Mouse (Mus musculus): ENCODE data around the gene Sfxn3. TPM values are rescaled to one million over a fixed set of nuclear protein-coding genes. Genes with fewer than 3 reads are reported as not detected.

Sfxn3 gene
- total RNA-seq, 1 experiment from 2014 or later = 16.0 TPM

DNA sequence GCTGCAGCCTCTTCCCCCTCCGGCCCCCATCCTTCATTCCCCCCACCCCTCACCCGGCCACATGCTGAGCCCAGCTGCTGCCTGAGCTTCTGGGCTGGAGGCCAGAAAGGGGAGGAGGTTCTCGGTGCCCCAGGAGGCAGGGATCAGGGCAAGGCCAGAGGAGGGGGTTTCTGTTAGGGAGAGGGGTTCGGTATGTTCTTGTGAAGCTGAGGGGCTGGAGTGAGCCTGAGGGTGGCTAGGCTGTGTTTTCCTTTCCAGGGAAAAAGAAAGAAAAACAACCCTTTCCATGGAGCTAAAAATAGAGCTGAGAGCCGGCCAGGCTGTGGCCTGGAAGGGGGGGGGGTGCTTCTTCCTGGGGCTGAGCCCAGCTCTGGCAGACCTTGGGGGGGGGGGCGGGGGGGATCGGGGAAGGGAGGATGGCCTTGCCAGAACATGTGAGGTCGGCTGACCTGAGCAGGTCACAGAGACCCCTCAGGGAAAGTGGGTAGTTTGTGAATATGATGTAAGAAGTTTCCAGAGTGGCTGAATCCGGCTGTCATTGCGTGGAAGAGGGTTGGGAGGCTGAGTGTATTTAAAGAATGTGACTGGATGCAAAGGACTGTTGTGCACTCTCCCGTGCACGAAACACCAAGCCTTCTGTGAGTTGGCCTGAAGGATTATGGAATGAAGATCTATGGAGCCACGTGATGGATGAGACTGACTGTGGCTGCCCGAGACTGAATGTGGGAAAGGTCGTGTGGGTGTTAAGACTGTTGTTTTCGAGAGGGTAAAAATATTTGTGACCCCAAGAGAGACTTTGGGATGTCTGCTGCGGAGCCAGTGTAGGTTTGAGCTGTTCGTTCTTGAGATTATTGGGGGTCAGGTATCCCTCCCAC is 30.7 kb upstream of the Sfxn3 start:
- ATAC-seq (replicated peaks in 1 of 2; ENCODE audit: insufficient read depth in 1 of 2, low FRiP score in 2 of 2, low TSS enrichment in 1 of 2, low read depth in 1 of 2, poor library complexity in 2 of 2, severe bottlenecking in 2 of 2) = peak; percentile 29 to 37; a peak in 2 of 4 replicates

GRCm38 (mm10) chr19:45017216-45017771 is 30.0 kb upstream of the Sfxn3 start:
- ATAC-seq (replicated peaks in 1 of 2; ENCODE audit: insufficient read depth in 1 of 2, low FRiP score in 2 of 2, low TSS enrichment in 1 of 2, low read depth in 1 of 2, poor library complexity in 2 of 2, severe bottlenecking in 2 of 2) = no peak

GRCm38 (mm10) chr19:45017909-45018308 is 29.4 kb upstream of the Sfxn3 start:
- peak in 1 of 2 experiments; percentile 18; a peak in 1 of 4 replicates for ATAC-seq (replicated peaks in 1 of 2; ENCODE audit: insufficient read depth in 1 of 2, low FRiP score in 2 of 2, low TSS enrichment in 1 of 2, low read depth in 1 of 2, poor library complexity in 2 of 2, severe bottlenecking in 2 of 2)

GRCm38 (mm10) chr19:45018351-45018831 is 28.9 kb upstream of the Sfxn3 start:
- ATAC-seq (replicated peaks in 1 of 2; ENCODE audit: insufficient read depth in 1 of 2, low FRiP score in 2 of 2, low TSS enrichment in 1 of 2, low read depth in 1 of 2, poor library complexity in 2 of 2, severe bottlenecking in 2 of 2) = no peak

- ATAC-seq (replicated peaks in 1 of 2; ENCODE audit: insufficient read depth in 1 of 2, low FRiP score in 2 of 2, low TSS enrichment in 1 of 2, low read depth in 1 of 2, poor library complexity in 2 of 2, severe bottlenecking in 2 of 2) = no peak
These were observed 27.0 kb upstream of the Sfxn3 start for GRCm38 (mm10) chr19:45020348-45020747.

DNA sequence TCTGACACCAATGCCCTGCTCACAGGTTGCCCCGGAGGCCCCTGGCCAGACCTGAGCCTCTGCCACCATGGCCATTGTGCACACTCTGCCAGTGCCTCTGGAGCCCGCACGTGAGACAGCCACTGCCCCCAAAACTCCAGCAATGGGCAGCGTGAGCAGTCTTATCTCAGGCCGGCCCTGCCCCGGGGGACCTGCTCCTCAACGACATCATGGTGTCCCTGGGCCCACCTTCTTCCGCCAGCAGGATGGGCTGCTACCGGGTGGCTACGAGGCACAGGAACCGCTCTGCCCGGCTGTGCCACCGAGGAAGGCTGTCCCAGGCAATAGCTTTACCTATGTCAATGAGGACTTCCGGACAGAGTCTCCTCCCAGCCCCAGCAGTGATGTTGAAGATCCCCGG is 25.9 kb upstream of the Sfxn3 start:
- no peak for ATAC-seq (replicated peaks in 1 of 2; ENCODE audit: insufficient read depth in 1 of 2, low FRiP score in 2 of 2, low TSS enrichment in 1 of 2, low read depth in 1 of 2, poor library complexity in 2 of 2, severe bottlenecking in 2 of 2)

- no peak for ATAC-seq (replicated peaks in 1 of 2; ENCODE audit: insufficient read depth in 1 of 2, low FRiP score in 2 of 2, low TSS enrichment in 1 of 2, low read depth in 1 of 2, poor library complexity in 2 of 2, severe bottlenecking in 2 of 2)
These were observed 23.3 kb upstream of the Sfxn3 start for GRCm38 (mm10) chr19:45023993-45024392.

DNA sequence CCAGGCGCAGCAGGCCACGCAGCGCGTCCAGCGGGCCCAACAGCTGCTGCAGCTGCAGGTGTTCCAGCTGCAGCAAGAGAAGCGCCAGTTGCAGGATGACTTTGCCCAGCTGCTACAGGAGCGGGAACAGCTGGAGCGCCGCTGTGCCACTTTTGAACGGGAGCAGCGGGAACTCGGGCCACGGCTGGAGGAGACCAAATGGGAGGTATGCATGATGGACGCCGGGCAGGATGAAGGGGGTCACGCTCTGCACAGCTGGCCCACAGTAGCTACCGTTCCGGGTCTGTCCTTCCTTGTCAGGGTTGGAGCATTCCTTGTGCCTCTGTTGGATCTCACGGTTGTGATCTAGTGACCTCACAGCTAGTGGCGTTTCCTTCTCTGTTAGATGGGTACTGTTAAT is 22.5 kb upstream of the Sfxn3 start:
- ATAC-seq (replicated peaks in 1 of 2; ENCODE audit: insufficient read depth in 1 of 2, low FRiP score in 2 of 2, low TSS enrichment in 1 of 2, low read depth in 1 of 2, poor library complexity in 2 of 2, severe bottlenecking in 2 of 2) = no peak

DNA sequence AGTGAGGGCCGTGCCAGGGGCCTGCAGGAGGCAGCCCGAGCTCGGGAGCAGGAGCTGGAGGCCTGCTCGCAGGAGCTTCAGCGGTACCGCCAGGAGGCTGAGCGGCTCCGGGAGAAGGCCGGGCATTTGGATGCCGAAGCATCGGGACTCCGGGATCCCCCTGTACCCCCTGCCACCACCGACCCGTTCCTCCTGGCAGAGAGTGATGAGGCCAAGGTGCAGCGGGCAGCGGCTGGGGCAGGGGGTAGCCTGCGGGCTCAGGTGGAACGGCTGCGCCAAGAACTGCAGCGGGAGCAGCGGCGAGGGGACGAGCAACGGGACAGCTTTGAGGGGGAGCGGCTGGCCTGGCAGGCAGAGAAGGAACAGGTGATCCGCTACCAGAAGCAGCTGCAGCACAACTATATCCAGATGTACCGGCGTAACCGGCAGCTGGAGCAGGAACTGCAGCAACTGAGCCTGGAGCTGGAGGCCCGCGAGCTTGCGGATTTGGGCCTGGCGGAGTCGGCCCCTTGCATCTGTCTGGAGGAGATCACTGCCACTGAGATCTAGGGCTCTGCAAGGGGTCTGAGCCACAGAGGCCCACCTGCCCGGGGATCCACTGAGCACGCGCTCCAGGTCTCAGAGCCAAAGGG is 21.2 kb upstream of the Sfxn3 start:
- no peak for ATAC-seq (replicated peaks in 1 of 2; ENCODE audit: insufficient read depth in 1 of 2, low FRiP score in 2 of 2, low TSS enrichment in 1 of 2, low read depth in 1 of 2, poor library complexity in 2 of 2, severe bottlenecking in 2 of 2)

GRCm38 (mm10) chr19:45026958-45027670 is 20.2 kb upstream of the Sfxn3 start:
- ATAC-seq (replicated peaks in 1 of 2; ENCODE audit: insufficient read depth in 1 of 2, low FRiP score in 2 of 2, low TSS enrichment in 1 of 2, low read depth in 1 of 2, poor library complexity in 2 of 2, severe bottlenecking in 2 of 2) = no peak

GRCm38 (mm10) chr19:45027848-45028247 is 19.5 kb upstream of the Sfxn3 start:
- ATAC-seq (replicated peaks in 1 of 2; ENCODE audit: insufficient read depth in 1 of 2, low FRiP score in 2 of 2, low TSS enrichment in 1 of 2, low read depth in 1 of 2, poor library complexity in 2 of 2, severe bottlenecking in 2 of 2) = no peak

DNA sequence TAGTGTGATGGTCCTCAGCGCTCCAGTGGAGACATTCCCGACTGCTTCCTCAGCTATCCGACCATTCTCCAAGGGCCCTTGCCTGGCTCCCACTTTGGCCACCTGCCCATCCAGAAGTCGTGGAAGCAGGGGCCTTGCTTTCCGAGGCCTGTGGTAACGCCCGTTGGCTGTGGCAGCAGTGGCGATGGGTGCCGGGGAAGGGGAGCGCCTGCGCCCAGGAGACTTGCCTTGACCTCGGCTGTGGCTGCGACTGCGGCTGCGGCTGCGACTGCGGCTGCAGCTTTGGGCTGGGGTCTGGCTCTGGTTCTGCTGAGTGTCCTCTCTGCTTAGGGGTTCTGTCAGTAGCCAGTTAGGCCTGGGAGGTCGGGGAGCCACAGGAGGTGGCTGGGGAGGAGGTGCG is 18.6 kb upstream of the Sfxn3 start:
- ATAC-seq (replicated peaks in 1 of 2; ENCODE audit: insufficient read depth in 1 of 2, low FRiP score in 2 of 2, low TSS enrichment in 1 of 2, low read depth in 1 of 2, poor library complexity in 2 of 2, severe bottlenecking in 2 of 2) = no peak

DNA sequence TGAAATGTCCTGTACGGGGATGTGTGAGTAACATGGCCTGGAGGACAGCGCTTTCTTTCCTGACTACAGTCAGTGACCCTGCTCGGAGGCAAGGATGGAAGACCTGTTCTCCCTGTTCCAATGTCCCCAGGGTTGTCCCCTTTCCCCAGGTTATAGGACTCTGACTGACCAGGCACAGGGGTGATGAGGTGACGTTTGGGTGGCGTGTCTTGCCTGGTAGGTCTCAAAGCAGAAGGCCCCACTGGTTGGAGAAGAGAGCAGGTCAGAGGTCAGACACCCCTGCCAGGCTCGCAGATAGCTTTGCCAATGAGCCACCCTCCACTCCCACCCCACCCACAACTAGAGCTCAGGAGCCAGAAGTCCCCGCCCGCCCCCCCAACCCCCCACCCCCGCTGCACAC is 17.7 kb upstream of the Sfxn3 start:
- no peak for ATAC-seq (replicated peaks in 1 of 2; ENCODE audit: insufficient read depth in 1 of 2, low FRiP score in 2 of 2, low TSS enrichment in 1 of 2, low read depth in 1 of 2, poor library complexity in 2 of 2, severe bottlenecking in 2 of 2)

GRCm38 (mm10) chr19:45030111-45030510 is 17.2 kb upstream of the Sfxn3 start:
- ATAC-seq (replicated peaks in 1 of 2; ENCODE audit: insufficient read depth in 1 of 2, low FRiP score in 2 of 2, low TSS enrichment in 1 of 2, low read depth in 1 of 2, poor library complexity in 2 of 2, severe bottlenecking in 2 of 2) = 0 out of 4 replicates have a peak, but pooled peaks of 1 of the 2 experiments have one; percentile 23

GRCm38 (mm10) chr19:45030746-45031693 is 16.3 kb upstream of the Sfxn3 start:
- ATAC-seq (replicated peaks in 1 of 2; ENCODE audit: insufficient read depth in 1 of 2, low FRiP score in 2 of 2, low TSS enrichment in 1 of 2, low read depth in 1 of 2, poor library complexity in 2 of 2, severe bottlenecking in 2 of 2) = peak; percentile 48 to 59; a peak in 2 of 4 replicates

DNA sequence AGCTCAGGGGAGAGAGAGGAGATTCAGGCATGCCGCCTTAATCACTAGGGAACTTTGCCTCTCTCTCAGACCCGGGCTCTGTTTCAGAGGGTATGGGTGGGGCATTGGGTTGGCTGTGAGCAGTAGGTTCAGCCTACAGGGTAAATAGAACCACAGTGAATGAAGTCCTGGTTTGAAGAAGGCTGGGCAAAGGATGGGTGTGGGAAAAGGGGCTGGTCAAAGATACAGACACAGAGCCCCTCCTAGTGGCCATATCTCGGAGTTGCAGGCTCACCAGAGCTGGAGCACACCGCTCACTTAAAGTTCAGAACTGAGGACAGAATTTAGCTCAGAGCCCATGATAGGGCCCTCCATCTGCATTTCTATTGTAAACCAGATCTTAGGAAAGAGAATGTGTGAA is 15.5 kb upstream of the Sfxn3 start:
- ATAC-seq (replicated peaks in 1 of 2; ENCODE audit: insufficient read depth in 1 of 2, low FRiP score in 2 of 2, low TSS enrichment in 1 of 2, low read depth in 1 of 2, poor library complexity in 2 of 2, severe bottlenecking in 2 of 2) = peak; percentile 72 to 77

Data from hematopoietic stem cell, adult 5-6 weeks (primary cell).